Mouse (Mus musculus) embryonic facial prominence, embryonic 11.5 days (tissue): Measurements from ENCODE around the gene Psme1. TPM values are rescaled to one million over a fixed set of nuclear protein-coding genes. Genes with fewer than 3 reads are reported as not detected.

Experiments used
- ATAC-seq: fragments of 200-750 bp; cut with Nextera tagmentation; replicated peaks from 2 replicates; pipeline ENCODE4 v1.8.0; 2017; ENCODE audit warnings: low read depth; ENCODE audit not compliant: insufficient number of reproducible peaks, low FRiP score, low TSS enrichment
- DNase-seq: peaks from one replicate; pipeline ENCODE4 v3.0.0-alpha.2; 2015; ENCODE audit warnings: low spot score
- H3K27ac ChIP-seq: fragments of 300-500 bp; sonication (generic); replicated peaks from 2 replicates; pipeline ENCODE4 v1.5.1; 2014; ENCODE audit warnings: mild to moderate bottlenecking, low read depth, low read length, control low read depth
- H3K27me3 ChIP-seq: fragments of 300-500 bp; sonication (generic); 2 replicates; pipeline ENCODE4 v1.6.1; 2014; ENCODE audit warnings: mild to moderate bottlenecking, low read length, moderate library complexity, mixed read lengths; ENCODE audit not compliant: control insufficient read depth, insufficient read depth
- H3K36me3 ChIP-seq: fragments of 300-500 bp; sonication (generic); replicated peaks from 2 replicates; pipeline ENCODE4 v1.6.1; 2014; ENCODE audit warnings: low read depth, mild to moderate bottlenecking, low read length, moderate library complexity, mixed read lengths; ENCODE audit not compliant: control insufficient read depth, insufficient read depth
- H3K4me1 ChIP-seq: fragments of 300-500 bp; sonication (generic); 2 replicates; pipeline ENCODE4 v1.6.1; 2014; ENCODE audit warnings: low read length, mixed read lengths; ENCODE audit not compliant: control insufficient read depth, insufficient read depth
- H3K4me2 ChIP-seq: fragments of 300-500 bp; sonication (generic); 2 replicates; pipeline ENCODE4 v1.6.1; 2014; ENCODE audit warnings: low read depth, mild to moderate bottlenecking, control low read depth, low read length, moderate library complexity
- H3K4me3 ChIP-seq: fragments of 300-500 bp; sonication (generic); 2 replicates; pipeline ENCODE4 v1.5.1; 2014; ENCODE audit warnings: low read depth, low read length, control low read depth
- H3K9ac ChIP-seq: fragments of 300-500 bp; sonication (generic); replicated peaks from 2 replicates; pipeline ENCODE4 v1.6.1; 2014; ENCODE audit warnings: mild to moderate bottlenecking, control low read depth, low read length
- H3K9me3 ChIP-seq: fragments of 300-500 bp; sonication (generic); replicated peaks from 2 replicates; pipeline ENCODE4 v1.6.1; 2016; ENCODE audit warnings: mild to moderate bottlenecking, low read length, inconsistent platforms, mixed read lengths; ENCODE audit not compliant: control insufficient read depth
- WGBS: fragments of 180-500 bp; shearing (Covaris S2); extraction: QIAGEN DNeasy Blood & Tissue Kit; methylation state at CpG from one replicate; pipeline ENCODE4 v1.1.7; 2014; 5-methylcytosine and 5-hydroxymethylcytosine counted together
- polyA plus RNA-seq: library from polyadenylated mRNA; unstranded; fragments of >200 nt; fragmentation: Nextera tagmentation; extraction: Ambion mirVana; gene quantifications from 2 replicates; pipeline ENCODE4 v1.2.1, GENCODE M21; 2014

Gene Psme1
- polyA plus RNA-seq, 1 experiment from 2014 or later = 139 TPM

GRCm38 (mm10) chr14:55584702-55585565, 7.0 kb downstream of the Psme1 start, which contains the start of gene Emc9:
Gene Emc9, minus strand, starts transcription at chr14:55585302.
- WGBS = 2% methylated on average over 43 of the region's 43 CpGs
- H3K27ac ChIP-seq = 0 out of 2 replicates have a peak within 1 kb of the TSS, but pooled peaks have one; percentile 8
- peak; percentile 63; the same call in 1 of the 2 replicates for ATAC-seq
- H3K9me3 ChIP-seq = no peaks in the 10 kb centered on the region
- no peaks in the 10 kb centered on the region; the same call in 1 of the 2 replicates for H3K4me1 ChIP-seq
- no peaks in the 10 kb centered on the region for H3K27me3 ChIP-seq
- DNase-seq = peak; percentile 54
- H3K36me3 ChIP-seq = no peaks in the 10 kb centered on the region; the same call in 1 of the 2 replicates
- peak within 1 kb of the TSS; percentile 89 for H3K4me2 ChIP-seq
- peak within 1 kb of the TSS; percentile 43 for H3K4me3 ChIP-seq
- H3K9ac ChIP-seq = peak within 1 kb of the TSS; percentile 66

GRCm38 (mm10) chr14:55585566-55585960, 7.6 kb downstream of the Psme1 start:
- Histone ChIP-seq H3K4me1 (no peaks in the 10 kb centered on the region; the same call in 1 of the 2 replicates), H3K4me3 (no peak overlapping the region), H3K9me3 (no peaks in the 10 kb centered on the region), H3K36me3 (no peaks in the 10 kb centered on the region; the same call in 1 of the 2 replicates), H3K9ac (no peak overlapping the region), H3K27me3 (no peaks in the 10 kb centered on the region), H3K4me2 (no peak overlapping the region), H3K27ac (no peak overlapping the region)
- WGBS = 62% methylated on average over 6 of the region's 6 CpGs
- no peak for ATAC-seq
- DNase-seq = no peak

GRCm38 (mm10) chr14:55586149-55586548, 8.2 kb downstream of the Psme1 start:
- Histone ChIP-seq H3K4me1 (no peaks in the 10 kb centered on the region; the same call in 1 of the 2 replicates), H3K9ac (no peak overlapping the region), H3K4me3 (no peak overlapping the region), H3K9me3 (no peaks in the 10 kb centered on the region), H3K36me3 (no peaks in the 10 kb centered on the region; the same call in 1 of the 2 replicates), H3K27ac (no peak overlapping the region), H3K27me3 (no peaks in the 10 kb centered on the region), H3K4me2 (no peak overlapping the region)
- DNase-seq = no peak
- 89% methylated on average over 2 of the region's 2 CpGs for WGBS
- no peak for ATAC-seq

GRCm38 (mm10) chr14:55589271-55589670, 11.3 kb downstream of the Psme1 start:
- no peak for DNase-seq
- Histone ChIP-seq H3K9ac (no peak overlapping the region), H3K9me3 (no peaks in the 10 kb centered on the region), H3K27ac (no peak overlapping the region), H3K4me2 (no peak overlapping the region), H3K4me3 (no peak overlapping the region), H3K27me3 (no peaks in the 10 kb centered on the region), H3K4me1 (peaks cover 2% of the 10 kb centered on the region; the same call in 1 of the 2 replicates), H3K36me3 (no peaks in the 10 kb centered on the region; the same call in 1 of the 2 replicates)
- ATAC-seq = no peak
- WGBS = 91% methylated on average over 5 of the region's 5 CpGs

- ATAC-seq = no peak
- 87% methylated on average over 11 of the region's 11 CpGs for WGBS
- Histone ChIP-seq H3K4me3 (peak overlapping the region; percentile 91), H3K9ac (peak overlapping the region; percentile 53), H3K4me2 (peak overlapping the region; percentile 91), H3K27ac (no peak overlapping the region), H3K27me3 (no peaks in the 10 kb centered on the region), H3K36me3 (no peaks in the 10 kb centered on the region; the same call in 1 of the 2 replicates), H3K4me1 (0 out of 2 replicates have a peak, but pooled peaks cover 2% of the 10 kb centered on the region), H3K9me3 (no peaks in the 10 kb centered on the region)
- no peak for DNase-seq
These were observed 12.0 kb downstream of the Psme1 start for GRCm38 (mm10) chr14:55589771-55590448.

GRCm38 (mm10) chr14:55590748-55591330, 12.9 kb downstream of the Psme1 start, which contains the start of gene Psme2:
Gene Psme2, minus strand, starts transcription at chr14:55591113.
- H3K27ac ChIP-seq = peak within 1 kb of the TSS; percentile 89
- 2% methylated on average over 22 of the region's 22 CpGs for WGBS
- peak within 1 kb of the TSS; percentile 86 for H3K9ac ChIP-seq
- peak within 1 kb of the TSS; percentile 91 for H3K4me2 ChIP-seq
- peak within 1 kb of the TSS; percentile 91 for H3K4me3 ChIP-seq
- H3K4me1 ChIP-seq = 0 out of 2 replicates have a peak, but pooled peaks cover 2% of the 10 kb centered on the region
- DNase-seq = peak; percentile 96
- ATAC-seq = peak; percentile 94
- H3K9me3 ChIP-seq = no peaks in the 10 kb centered on the region
- H3K36me3 ChIP-seq = peaks cover 4% of the 10 kb centered on the region; the same call in 1 of the 2 replicates
- no peaks in the 10 kb centered on the region for H3K27me3 ChIP-seq

- peak within 1 kb of the TSS; percentile 91 for H3K4me3 ChIP-seq
- DNase-seq (peak; percentile 94), ATAC-seq (peak; percentile 88)
- peak within 1 kb of the TSS; percentile 89 for H3K27ac ChIP-seq
- peak within 1 kb of the TSS; percentile 86 for H3K9ac ChIP-seq
- no peaks in the 10 kb centered on the region for H3K27me3 ChIP-seq
- peak within 1 kb of the TSS; percentile 91 for H3K4me2 ChIP-seq
- 0 out of 2 replicates have a peak, but pooled peaks cover 2% of the 10 kb centered on the region for H3K4me1 ChIP-seq
- H3K36me3 ChIP-seq = peaks cover 7% of the 10 kb centered on the region; the same call in 1 of the 2 replicates
- no peaks in the 10 kb centered on the region for H3K9me3 ChIP-seq
- WGBS = under 1% methylated on average over 33 of the region's 33 CpGs
These were observed 13.5 kb downstream of the Psme1 start, which contains the start of gene Rnf31 for GRCm38 (mm10) chr14:55591331-55591891. Gene Rnf31, plus strand, starts transcription at chr14:55591708.
